Mouse (Mus musculus) small intestine, adult 2 months (tissue): Measurements from ENCODE around the gene Rabepk. TPM values are rescaled to one million over a fixed set of nuclear protein-coding genes. Genes with fewer than 3 reads are reported as not detected.

ENCODE experiments used
- H3K27ac ChIP-seq: fragments of 200-500 bp; 2 replicates; pipeline ENCODE4 v1.5.1; 2012; ENCODE audit warnings: low read depth, low read length, control low read depth, inconsistent platforms; ENCODE audit not compliant: insufficient read depth
- H3K27me3 ChIP-seq: fragments of 200-500 bp; 2 replicates; pipeline ENCODE4 v1.6.1; 2012; ENCODE audit warnings: mild to moderate bottlenecking, moderate library complexity, low read length, inconsistent platforms; ENCODE audit not compliant: control insufficient read depth, insufficient read depth
- H3K36me3 ChIP-seq: fragments of 200-500 bp; 2 replicates; pipeline ENCODE4 v1.6.1; 2012; ENCODE audit warnings: mild to moderate bottlenecking, low read length, control low read depth, inconsistent platforms; ENCODE audit not compliant: control insufficient read depth, insufficient read depth
- H3K4me1 ChIP-seq: fragments of 200-500 bp; 2 replicates; pipeline ENCODE4 v1.6.1; 2012; ENCODE audit warnings: low read length, inconsistent platforms, mixed read lengths; ENCODE audit not compliant: control insufficient read depth, insufficient read depth, insufficient read length
- H3K4me3 ChIP-seq: fragments of 200-500 bp; 2 replicates; pipeline ENCODE4 v1.5.1; 2012; ENCODE audit warnings: low read depth, mild to moderate bottlenecking, control low read depth, inconsistent platforms, low read length, moderate library complexity
- CTCF ChIP-seq: fragments of 200-500 bp; IDR thresholded peaks from 2 replicates; pipeline ENCODE4 v1.5.1; 2012; ENCODE audit warnings: low read depth, mild to moderate bottlenecking, control low read depth, inconsistent platforms, low read length, moderate library complexity, mixed read lengths; ENCODE audit not compliant: insufficient replicate concordance, insufficient read length; ENCODE audit errors: extremely low read depth
- POLR2A ChIP-seq: fragments of 200-500 bp; IDR thresholded peaks from 2 replicates; pipeline ENCODE4 v1.6.1; 2012; ENCODE audit warnings: low read depth, mild to moderate bottlenecking, control low read depth, inconsistent platforms, low read length, moderate library complexity
- WGBS: fragments of 180-500 bp; shearing (Covaris S2); methylation state at CpG from one replicate; pipeline ENCODE4 v1.1.7; 2018; 5-methylcytosine and 5-hydroxymethylcytosine counted together
- polyA plus RNA-seq: library from polyadenylated mRNA; depleted of rRNA; stranded (reverse); fragments of >200 nt; gene quantifications from 2 replicates; pipeline ENCODE4 v1.2.3, GENCODE M21; 2012

The Rabepk gene
- polyA plus RNA-seq, 1 experiment = 16.9 TPM

DNA sequence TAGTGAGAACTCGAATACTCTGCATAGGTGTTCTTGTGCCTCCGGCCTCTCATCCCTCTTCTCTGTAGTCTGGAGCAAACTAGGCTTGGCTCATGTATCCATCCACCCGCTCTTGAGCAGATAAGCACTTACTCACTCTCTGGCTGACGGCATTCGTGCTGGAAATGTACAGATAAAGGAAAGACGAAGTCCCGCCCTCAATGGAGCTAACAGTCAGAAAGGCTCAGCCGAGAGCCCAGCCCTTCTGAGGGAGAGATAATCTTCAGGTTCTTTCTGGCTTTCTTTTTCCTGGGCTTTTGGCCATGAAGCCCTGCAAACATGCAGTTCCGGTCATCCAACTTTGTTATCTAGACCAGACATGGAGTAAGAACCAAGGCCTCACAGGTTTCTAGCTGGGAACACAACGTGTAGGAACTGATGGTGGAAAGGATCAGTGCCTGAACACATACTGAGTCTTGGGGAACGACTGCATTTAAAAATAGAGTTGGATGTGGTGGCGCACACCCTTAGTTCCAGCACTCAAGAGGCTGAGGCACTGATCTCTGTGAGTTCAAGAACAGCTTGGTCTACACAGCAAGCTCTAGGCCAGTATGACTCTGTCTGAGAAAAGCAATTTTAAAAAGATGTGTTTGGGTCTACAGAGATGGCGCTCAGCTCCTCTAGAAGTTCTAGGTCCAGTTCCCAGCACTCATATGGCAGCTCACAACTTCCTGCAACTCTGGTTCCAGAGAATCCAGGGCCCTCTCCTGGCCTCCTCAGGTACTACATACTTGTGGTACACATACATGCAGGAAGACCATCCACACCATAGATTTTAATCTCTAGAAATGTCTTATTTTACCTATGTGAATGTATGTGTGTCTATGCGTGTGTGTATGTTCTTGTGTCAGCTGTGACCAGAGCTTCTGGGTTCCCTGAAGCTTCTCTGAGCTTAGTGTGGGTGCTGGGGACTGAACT lies 16.4 kb downstream of the Rabepk start:
- Histone ChIP-seq H3K27me3 (no peaks in the 10 kb centered on the region), H3K27ac (no peak overlapping the region), H3K4me1 (no peaks in the 10 kb centered on the region), H3K4me3 (no peak overlapping the region), H3K36me3 (peaks cover 17% of the 10 kb centered on the region)
- 69% methylated on average over 14 of the region's 14 CpGs for WGBS
- TF ChIP-seq POLR2A (no peak), CTCF (no peak)

DNA sequence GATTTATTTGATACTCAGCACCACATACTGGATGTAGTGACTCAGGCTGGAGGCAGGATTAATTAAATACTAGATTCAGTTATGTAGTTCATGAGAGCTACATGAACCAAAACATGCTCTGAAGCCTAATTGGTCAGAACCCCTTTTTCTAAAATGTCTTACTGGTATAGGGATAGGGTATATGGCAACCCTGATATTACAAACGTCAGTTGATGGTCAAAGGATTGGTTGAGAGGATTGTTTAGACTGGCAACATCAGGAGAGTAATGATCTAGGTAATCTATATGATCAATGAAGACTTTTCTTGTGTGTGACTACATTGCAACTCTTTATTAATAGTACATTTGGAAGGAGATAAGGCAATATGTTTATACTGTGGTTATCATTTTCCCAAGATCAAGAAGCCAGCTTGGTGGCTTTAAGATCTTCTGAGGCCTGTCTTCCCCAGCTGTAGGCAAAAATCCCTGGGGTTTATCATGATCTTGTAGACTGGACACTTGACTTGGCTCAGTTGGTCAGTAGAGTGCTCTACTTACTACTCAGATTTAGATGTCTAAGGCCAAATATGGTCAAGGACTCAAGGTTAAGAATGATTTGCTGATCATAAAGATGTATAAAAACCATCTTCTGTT lies 22.4 kb downstream of the Rabepk start:
- no peaks in the 10 kb centered on the region for H3K27me3 ChIP-seq
- H3K4me3 ChIP-seq = no peak overlapping the region
- no peak overlapping the region for H3K27ac ChIP-seq
- TF ChIP-seq POLR2A (no peak), CTCF (no peak)
- 21% methylated on average over 1 of the region's 1 CpGs for WGBS
- H3K4me1 ChIP-seq = peaks cover 11% of the 10 kb centered on the region; the same call in 1 of the 2 replicates
- peaks cover 58% of the 10 kb centered on the region for H3K36me3 ChIP-seq

DNA sequence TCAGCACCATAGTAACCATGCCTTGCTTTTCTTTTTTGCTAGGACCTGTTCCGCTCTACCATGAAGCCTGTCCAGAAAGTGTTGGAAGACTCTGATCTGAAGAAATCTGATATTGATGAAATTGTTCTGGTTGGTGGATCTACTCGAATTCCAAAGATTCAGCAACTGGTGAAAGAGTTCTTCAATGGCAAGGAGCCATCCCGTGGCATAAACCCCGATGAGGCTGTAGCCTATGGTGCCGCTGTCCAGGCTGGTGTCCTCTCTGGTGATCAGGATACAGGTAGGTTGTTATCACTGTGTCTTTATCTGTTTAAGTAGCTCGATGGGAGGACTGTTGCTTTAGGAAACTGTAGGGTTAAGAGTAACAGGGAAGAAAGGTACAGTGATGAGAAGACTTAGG lies 25.2 kb downstream of the Rabepk start:
- Histone ChIP-seq H3K4me1 (peaks cover 11% of the 10 kb centered on the region; the same call in 1 of the 2 replicates), H3K4me3 (peak overlapping the region; percentile 28), H3K27me3 (no peaks in the 10 kb centered on the region), H3K36me3 (peaks cover 55% of the 10 kb centered on the region), H3K27ac (no peak overlapping the region)
- TF ChIP-seq POLR2A (no peak), CTCF (no peak)
- WGBS = 63% methylated on average over 6 of the region's 6 CpGs

DNA sequence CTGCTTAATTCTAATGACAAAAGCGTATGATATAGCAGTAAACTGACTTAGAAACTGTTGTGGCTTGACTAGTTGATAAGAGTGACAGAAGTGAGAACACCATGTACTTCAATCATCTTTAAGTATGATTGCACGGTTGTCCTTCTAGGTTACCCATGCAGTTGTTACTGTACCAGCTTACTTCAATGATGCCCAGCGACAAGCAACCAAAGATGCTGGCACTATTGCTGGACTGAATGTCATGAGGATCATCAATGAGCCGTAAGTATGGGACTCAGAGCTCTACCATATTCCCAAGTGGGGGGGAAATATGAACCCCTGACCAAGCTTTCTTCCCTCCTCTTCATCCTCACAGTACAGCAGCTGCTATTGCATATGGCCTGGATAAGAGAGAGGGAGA lies 26.0 kb downstream of the Rabepk start:
- Histone ChIP-seq H3K27me3 (no peaks in the 10 kb centered on the region), H3K4me3 (peak overlapping the region; percentile 32; the same call in 1 of the 2 replicates), H3K36me3 (peaks cover 49% of the 10 kb centered on the region), H3K27ac (no peak overlapping the region), H3K4me1 (peaks cover 11% of the 10 kb centered on the region; the same call in 1 of the 2 replicates)
- no peak for TF ChIP-seq CTCF
- no peak for TF ChIP-seq POLR2A
- 58% methylated on average over 4 of the region's 4 CpGs for WGBS

DNA sequence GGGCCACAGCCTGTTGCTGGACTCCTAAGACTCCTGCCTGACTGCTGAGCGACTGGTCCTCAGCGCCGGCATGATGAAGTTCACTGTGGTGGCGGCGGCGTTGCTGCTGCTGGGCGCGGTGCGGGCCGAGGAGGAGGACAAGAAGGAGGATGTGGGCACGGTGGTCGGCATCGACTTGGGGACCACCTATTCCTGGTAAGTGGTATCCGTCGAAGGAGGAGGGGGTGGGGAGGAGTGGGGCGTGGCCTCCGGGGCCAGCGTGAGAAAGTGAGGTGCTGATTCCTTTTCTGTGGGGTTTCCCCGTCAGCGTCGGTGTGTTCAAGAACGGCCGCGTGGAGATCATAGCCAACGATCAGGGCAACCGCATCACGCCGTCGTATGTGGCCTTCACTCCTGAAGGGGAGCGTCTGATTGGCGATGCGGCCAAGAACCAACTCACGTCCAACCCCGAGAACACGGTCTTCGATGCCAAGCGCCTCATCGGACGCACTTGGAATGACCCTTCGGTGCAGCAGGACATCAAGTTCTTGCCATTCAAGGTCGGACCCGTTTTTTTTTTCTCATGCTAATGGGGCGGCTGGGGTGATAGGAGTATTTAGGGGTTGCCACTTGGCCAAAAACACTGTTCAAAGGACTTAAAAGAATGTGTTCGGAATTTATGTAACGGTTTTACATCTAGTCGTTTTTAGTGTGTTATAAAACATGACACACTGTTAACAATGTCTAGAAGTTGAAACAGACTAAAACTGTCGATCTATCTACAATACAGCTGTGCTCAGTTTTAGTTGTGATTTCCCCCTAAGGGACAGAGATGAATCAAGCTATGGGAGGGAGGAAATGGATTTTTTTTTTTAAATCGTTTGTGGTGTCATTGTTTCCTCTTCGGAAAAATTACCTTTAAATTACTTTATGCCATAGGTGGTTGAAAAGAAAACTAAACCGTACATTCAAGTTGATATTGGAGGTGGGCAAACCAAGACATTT lies 27.2 kb downstream of the Rabepk start:
- Histone ChIP-seq H3K4me1 (peaks cover 11% of the 10 kb centered on the region; the same call in 1 of the 2 replicates), H3K27me3 (no peaks in the 10 kb centered on the region), H3K36me3 (peaks cover 41% of the 10 kb centered on the region), H3K4me3 (peak overlapping the region; percentile 80), H3K27ac (peak overlapping the region; percentile 85)
- under 1% methylated on average over 50 of the region's 50 CpGs for WGBS
- TF ChIP-seq CTCF (no peak), POLR2A (no peak; the same call in 1 of the 2 replicates)

DNA sequence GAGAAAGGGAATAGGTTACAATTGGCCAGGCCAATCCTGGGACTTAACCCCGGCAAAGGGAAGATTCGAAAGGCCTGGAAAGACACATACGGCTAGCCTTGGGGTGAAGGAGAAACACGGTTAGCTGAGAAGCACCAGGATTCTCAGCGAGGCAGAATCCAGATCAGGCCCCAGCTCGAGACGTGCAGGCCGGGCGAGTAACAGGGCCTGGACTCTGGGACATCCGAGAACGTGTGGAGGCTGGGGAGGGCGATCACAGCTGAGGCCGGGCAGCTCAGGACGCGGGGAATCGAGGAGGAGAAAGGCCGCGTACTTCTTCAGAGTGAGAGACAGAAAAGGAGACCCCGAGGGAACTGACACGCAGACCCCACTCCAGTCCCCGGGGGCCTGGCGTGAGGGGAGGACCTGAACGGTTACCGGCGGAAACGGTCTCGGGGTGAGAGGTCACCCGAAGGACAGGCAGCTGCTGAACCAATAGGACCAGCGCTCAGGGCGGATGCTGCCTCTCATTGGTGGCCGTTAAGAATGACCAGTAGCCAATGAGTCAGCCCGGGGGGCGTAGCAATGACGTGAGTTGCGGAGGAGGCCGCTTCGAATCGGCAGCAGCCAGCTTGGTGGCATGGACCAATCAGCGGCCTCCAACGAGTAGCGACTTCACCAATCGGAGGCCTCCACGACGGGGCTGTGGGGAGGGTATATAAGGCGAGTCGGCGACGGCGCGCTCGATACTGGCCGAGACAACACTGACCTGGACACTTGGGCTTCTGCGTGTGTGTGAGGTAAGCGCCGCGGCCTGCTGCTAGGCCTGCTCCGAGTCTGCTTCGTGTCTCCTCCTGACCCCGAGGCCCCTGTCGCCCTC lies 28.1 kb downstream of the Rabepk start, which contains the start of gene Hspa5:
Gene Hspa5, plus strand, starts transcription at position 603 of the 859 bp plus-strand sequence.
- peak within 1 kb of the TSS; percentile 80 for H3K4me3 ChIP-seq
- H3K27ac ChIP-seq = peak within 1 kb of the TSS; percentile 85
- WGBS = under 1% methylated on average over 60 of the region's 60 CpGs
- no peaks in the 10 kb centered on the region for H3K27me3 ChIP-seq
- peaks cover 11% of the 10 kb centered on the region; the same call in 1 of the 2 replicates for H3K4me1 ChIP-seq
- TF ChIP-seq CTCF = no peak
- TF ChIP-seq POLR2A = peak; percentile 99
- H3K36me3 ChIP-seq = peaks cover 32% of the 10 kb centered on the region
